Mouse (Mus musculus) heart, embryonic 11.5 days (tissue): ENCODE results near the gene Ttc28. TPM values are rescaled to one million over a fixed set of nuclear protein-coding genes. Genes with fewer than 3 reads are reported as not detected.

Experiments
- ATAC-seq: fragments of 200-750 bp; cut with Nextera tagmentation; replicated peaks from 2 replicates; pipeline ENCODE4 v1.8.0; 2017; ENCODE audit warnings: moderate library complexity; ENCODE audit not compliant: insufficient number of reproducible peaks, low FRiP score, low TSS enrichment
- H3K27ac ChIP-seq: fragments of 300-500 bp; sonication (generic); 2 replicates; pipeline ENCODE4 v1.5.1; 2014; ENCODE audit warnings: mild to moderate bottlenecking, low read depth, low read length
- H3K27me3 ChIP-seq: fragments of 300-500 bp; sonication (generic); 2 replicates; pipeline ENCODE4 v1.6.1; 2014; ENCODE audit warnings: mild to moderate bottlenecking, low read length, mixed read lengths; ENCODE audit not compliant: control insufficient read depth, insufficient read depth
- H3K36me3 ChIP-seq: fragments of 300-500 bp; sonication (generic); 2 replicates; pipeline ENCODE4 v1.6.1; 2014; ENCODE audit warnings: mild to moderate bottlenecking, low read length, moderate library complexity, mixed read lengths; ENCODE audit not compliant: control insufficient read depth, insufficient read depth
- H3K4me1 ChIP-seq: fragments of 300-500 bp; sonication (generic); 2 replicates; pipeline ENCODE4 v1.6.1; 2014; ENCODE audit warnings: low read length; ENCODE audit not compliant: control insufficient read depth, insufficient read depth
- H3K4me2 ChIP-seq: fragments of 300-500 bp; sonication (generic); 2 replicates; pipeline ENCODE4 v1.6.1; 2014; ENCODE audit warnings: mild to moderate bottlenecking, moderate library complexity
- H3K4me3 ChIP-seq: fragments of 300-500 bp; sonication (generic); 2 replicates; pipeline ENCODE4 v1.5.1; 2014; ENCODE audit warnings: low read depth, low read length
- H3K9ac ChIP-seq: fragments of 300-500 bp; sonication (generic); 2 replicates; pipeline ENCODE4 v1.6.1; 2014; ENCODE audit warnings: mild to moderate bottlenecking, low read depth, low read length, moderate library complexity
- H3K9me3 ChIP-seq: fragments of 300-500 bp; sonication (generic); replicated peaks from 2 replicates; pipeline ENCODE4 v1.6.1; 2016; ENCODE audit warnings: low read length; ENCODE audit not compliant: control insufficient read depth
- WGBS: fragments of 180-500 bp; shearing (Covaris S2); extraction: QIAGEN DNeasy Blood & Tissue Kit; methylation state at CpG from one replicate; pipeline ENCODE4 v1.1.7; 2014; ENCODE audit not compliant: insufficient replicate concordance; 5-methylcytosine and 5-hydroxymethylcytosine counted together
- polyA plus RNA-seq: library from polyadenylated mRNA; unstranded; fragments of >200 nt; fragmentation: Nextera tagmentation; extraction: Ambion mirVana; gene quantifications from 2 replicates; pipeline ENCODE4 v1.2.1, GENCODE M21; 2014

Ttc28 gene
- polyA plus RNA-seq, 1 experiment from 2014 or later, result 8.1 TPM

DNA sequence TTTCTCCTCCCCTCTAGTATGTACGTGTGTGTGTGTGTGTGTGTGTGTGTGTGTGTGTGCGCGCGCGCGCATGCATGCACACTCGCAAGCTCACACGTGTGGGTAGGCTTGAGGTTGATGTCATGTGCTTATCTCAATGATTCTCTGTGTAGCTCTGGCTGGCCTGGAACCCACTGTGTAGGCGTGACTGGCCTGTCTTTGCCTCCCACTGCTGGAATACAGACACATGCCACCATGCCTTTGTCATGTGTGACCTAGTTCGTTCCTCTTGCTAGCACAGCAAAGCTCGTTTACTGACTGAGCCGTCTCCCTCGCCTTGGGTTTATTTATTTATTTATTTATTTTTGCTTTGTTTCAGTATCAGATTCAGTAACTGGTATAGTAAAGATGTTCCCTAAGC lies 145.0 kb downstream of the Ttc28 start:
- Histone ChIP-seq H3K4me3 (no peak overlapping the region), H3K36me3 (no peaks in the 10 kb centered on the region), H3K27me3 (no peaks in the 10 kb centered on the region), H3K27ac (no peak overlapping the region), H3K4me2 (no peak overlapping the region), H3K4me1 (peaks cover 38% of the 10 kb centered on the region), H3K9me3 (no peaks in the 10 kb centered on the region), H3K9ac (no peak overlapping the region)
- no peak for ATAC-seq
- WGBS, result 81% methylated on average over 13 of the region's 13 CpGs

DNA sequence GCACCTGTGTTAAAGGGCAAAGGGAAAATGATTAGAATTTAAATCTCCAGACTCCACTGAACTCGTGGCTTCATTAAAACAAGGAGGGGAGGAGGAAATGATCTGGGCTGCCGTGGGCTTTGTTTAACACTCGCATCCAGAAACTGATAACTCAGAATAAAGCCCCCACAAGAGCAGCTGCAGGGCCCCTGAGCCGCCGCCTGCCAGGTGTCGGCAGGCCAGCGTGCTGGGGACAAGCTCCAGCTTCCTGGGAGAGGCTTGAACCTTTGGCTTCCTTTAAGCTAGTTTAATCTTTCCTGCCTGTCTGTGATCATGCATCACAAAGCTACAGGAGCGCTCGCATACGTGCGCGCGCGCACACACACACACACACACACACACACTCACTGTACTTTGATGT lies 145.9 kb downstream of the Ttc28 start:
- no peak for ATAC-seq
- no peak overlapping the region for H3K4me2 ChIP-seq
- H3K27me3 ChIP-seq, result peaks cover 3% of the 10 kb centered on the region; the same call in 1 of the 2 replicates
- no peak overlapping the region for H3K27ac ChIP-seq
- H3K36me3 ChIP-seq, result no peaks in the 10 kb centered on the region
- no peaks in the 10 kb centered on the region for H3K9me3 ChIP-seq
- 37% methylated on average over 14 of the region's 14 CpGs for WGBS
- H3K9ac ChIP-seq, result no peak overlapping the region
- peaks cover 35% of the 10 kb centered on the region for H3K4me1 ChIP-seq
- H3K4me3 ChIP-seq, result no peak overlapping the region

DNA sequence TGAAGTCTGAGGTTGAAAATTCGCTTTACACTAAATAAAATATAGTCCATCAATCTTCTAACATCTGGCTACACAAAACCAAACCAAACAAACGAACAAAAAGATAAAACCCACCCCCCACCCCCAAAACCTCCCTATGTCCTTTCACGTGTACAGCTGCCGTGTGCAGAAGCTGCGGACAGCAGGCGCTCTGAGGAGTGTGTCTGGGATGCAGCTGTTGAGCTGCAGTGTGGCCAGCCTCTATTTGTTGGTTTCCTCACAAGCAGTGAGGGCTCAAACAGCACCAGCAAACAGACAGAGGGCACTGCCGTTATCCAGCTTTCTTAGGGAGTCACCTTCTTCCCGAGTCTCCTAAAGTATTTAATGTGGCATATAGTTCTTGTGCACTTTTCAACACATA lies 146.6 kb downstream of the Ttc28 start:
- no peak overlapping the region for H3K4me3 ChIP-seq
- H3K4me1 ChIP-seq, result peaks cover 35% of the 10 kb centered on the region
- no peak overlapping the region for H3K4me2 ChIP-seq
- peaks cover 3% of the 10 kb centered on the region; the same call in 1 of the 2 replicates for H3K27me3 ChIP-seq
- ATAC-seq, result no peak
- H3K27ac ChIP-seq, result no peak overlapping the region
- H3K9me3 ChIP-seq, result no peaks in the 10 kb centered on the region
- WGBS, result 44% methylated on average over 8 of the region's 8 CpGs
- H3K9ac ChIP-seq, result no peak overlapping the region
- H3K36me3 ChIP-seq, result no peaks in the 10 kb centered on the region

DNA sequence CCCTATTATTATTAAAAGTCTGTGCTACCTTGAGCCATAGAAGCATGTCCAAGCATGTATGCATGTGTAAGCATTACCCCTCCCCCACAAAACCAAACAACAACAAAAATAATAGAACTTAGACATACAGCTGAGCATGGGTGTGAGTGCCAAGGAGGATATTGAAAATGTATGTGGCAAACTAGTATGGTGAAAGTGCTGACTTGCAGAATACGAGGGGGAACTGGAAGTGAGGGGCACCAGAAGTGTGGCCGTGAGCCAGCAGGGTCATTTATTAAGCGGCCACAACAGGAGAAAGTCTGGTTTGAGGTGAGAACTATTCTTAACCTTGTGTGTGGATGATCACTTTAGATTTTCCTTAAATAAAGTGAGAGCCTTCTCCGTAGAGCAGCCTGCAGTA lies 148.7 kb downstream of the Ttc28 start:
- WGBS, result 56% methylated on average over 4 of the region's 4 CpGs
- Histone ChIP-seq H3K4me1 (peaks cover 32% of the 10 kb centered on the region), H3K36me3 (no peaks in the 10 kb centered on the region)

DNA sequence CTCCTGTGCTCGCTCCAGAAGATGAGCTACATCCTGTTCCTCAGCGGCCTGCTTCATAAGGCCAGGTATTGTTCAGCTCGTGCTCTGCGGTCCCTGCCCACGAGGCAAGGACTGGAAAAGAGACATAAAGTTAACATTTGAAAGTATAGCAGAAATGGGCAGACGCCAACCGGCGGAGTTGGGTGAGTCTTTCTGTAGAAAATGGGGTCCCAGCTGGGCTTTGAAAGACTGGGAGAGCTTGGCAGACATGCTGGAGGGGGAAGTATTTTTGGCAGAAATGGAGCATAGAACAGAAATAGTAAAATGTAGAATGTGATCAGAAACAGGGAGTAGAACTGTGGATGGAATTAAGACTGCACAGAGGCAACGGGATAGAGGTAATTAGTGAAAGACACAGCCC lies 149.3 kb downstream of the Ttc28 start:
- no peak overlapping the region for H3K4me2 ChIP-seq
- H3K4me3 ChIP-seq, result no peak overlapping the region
- H3K9me3 ChIP-seq, result no peaks in the 10 kb centered on the region
- H3K4me1 ChIP-seq, result peaks cover 31% of the 10 kb centered on the region
- ATAC-seq, result no peak
- no peak overlapping the region for H3K27ac ChIP-seq
- no peak overlapping the region for H3K9ac ChIP-seq
- no peaks in the 10 kb centered on the region for H3K36me3 ChIP-seq
- H3K27me3 ChIP-seq, result peaks cover 3% of the 10 kb centered on the region; the same call in 1 of the 2 replicates
- WGBS, result 82% methylated on average over 9 of the region's 9 CpGs

More for the DNA sequence above, 148.7 kb downstream of the Ttc28 start:
- no peak for ATAC-seq
- Histone ChIP-seq H3K9me3 (no peaks in the 10 kb centered on the region), H3K9ac (no peak overlapping the region), H3K27ac (no peak overlapping the region), H3K4me3 (no peak overlapping the region), H3K4me2 (no peak overlapping the region), H3K27me3 (peaks cover 3% of the 10 kb centered on the region; the same call in 1 of the 2 replicates)

DNA sequence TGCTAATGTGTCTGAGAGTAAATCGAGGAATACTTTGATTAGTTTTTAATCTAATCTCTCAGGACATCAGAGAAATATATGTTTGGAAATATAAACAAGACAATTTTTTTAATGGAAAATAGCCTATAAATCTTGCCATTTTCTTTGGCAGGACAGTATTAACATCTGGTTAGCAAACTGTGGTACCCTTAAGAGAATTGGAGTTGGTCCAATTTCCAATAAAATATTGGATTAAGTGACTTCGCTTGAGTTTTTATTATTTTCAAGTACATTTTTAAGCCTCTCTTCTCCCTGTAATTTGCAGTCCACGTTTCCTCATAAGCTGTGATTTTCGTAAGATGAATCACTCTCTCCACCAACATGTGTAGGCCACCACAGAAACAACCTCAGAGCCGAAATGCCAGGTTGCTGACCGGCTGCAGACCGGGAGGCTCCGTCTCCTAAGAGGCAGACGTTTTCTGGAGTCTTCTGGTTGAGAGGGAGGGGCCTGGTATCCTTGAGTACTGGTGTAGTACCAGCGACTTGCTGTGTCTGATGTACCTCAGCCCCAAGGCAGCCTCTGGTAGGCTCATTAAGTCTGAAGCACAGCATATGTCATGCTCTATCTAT lies 153.2 kb downstream of the Ttc28 start:
- H3K4me2 ChIP-seq, result no peak overlapping the region
- no peak for ATAC-seq
- no peak overlapping the region for H3K27ac ChIP-seq
- peaks cover 7% of the 10 kb centered on the region for H3K4me1 ChIP-seq
- H3K36me3 ChIP-seq, result no peaks in the 10 kb centered on the region
- H3K27me3 ChIP-seq, result peaks cover 3% of the 10 kb centered on the region; the same call in 1 of the 2 replicates
- H3K9ac ChIP-seq, result no peak overlapping the region
- no peak overlapping the region for H3K4me3 ChIP-seq
- no peaks in the 10 kb centered on the region for H3K9me3 ChIP-seq
- 71% methylated on average over 10 of the region's 10 CpGs for WGBS

DNA sequence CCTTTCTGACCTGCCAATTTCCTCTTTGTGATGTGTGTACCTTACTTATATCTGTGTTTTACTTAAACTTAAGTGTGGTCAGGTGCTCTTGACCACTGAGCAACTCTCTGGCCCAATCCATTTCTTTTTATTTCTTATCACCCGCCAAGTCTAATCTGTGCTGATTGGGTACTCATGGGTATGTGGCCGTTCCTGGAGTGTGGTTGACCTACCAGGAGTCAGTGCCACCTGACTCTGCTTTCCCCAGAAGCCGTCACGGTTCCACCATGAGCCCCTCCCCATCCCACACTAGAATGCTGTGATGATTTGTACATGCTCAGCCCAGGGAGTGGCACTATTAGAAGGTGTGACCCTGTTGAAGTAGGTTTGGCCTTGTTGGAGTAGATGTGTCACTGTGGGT lies 153.9 kb downstream of the Ttc28 start:
- H3K36me3 ChIP-seq, result no peaks in the 10 kb centered on the region
- H3K27ac ChIP-seq, result no peak overlapping the region
- H3K4me2 ChIP-seq, result no peak overlapping the region
- H3K27me3 ChIP-seq, result peaks cover 3% of the 10 kb centered on the region; the same call in 1 of the 2 replicates
- H3K9me3 ChIP-seq, result no peaks in the 10 kb centered on the region
- no peak overlapping the region for H3K4me3 ChIP-seq
- no peak overlapping the region for H3K9ac ChIP-seq
- 85% methylated on average over 4 of the region's 4 CpGs for WGBS
- ATAC-seq, result no peak
- peaks cover 3% of the 10 kb centered on the region; the same call in 1 of the 2 replicates for H3K4me1 ChIP-seq

DNA sequence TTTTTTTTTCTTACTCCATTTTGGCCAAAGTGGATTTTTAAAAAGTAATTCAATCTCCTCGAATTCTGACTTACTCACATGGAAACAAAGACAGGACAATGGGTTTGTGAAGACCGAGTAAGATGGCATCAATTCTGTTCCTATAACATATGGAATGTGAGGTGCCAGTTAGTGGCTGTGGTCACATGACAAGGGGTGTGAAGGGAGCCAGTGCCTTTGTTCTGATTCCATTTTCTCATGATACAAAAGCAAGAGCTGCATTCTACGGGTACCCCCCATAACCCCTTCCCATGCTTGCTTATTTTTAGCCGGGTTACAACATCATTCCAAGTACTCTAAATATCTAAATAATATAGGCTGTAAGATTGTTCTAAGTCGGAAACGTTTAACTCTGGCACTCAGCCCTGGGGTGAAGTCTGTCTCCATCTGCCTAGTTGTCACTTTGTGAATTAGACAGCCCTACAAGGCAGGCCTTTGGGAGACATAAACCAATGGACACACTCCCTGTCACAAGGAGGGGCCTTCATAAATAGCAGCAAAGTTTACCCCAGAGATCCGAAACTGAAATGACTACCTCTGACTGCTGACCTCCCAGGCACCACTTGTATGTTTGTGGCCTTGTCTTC lies 157.6 kb downstream of the Ttc28 start:
- Histone ChIP-seq H3K27me3 (peaks cover 7% of the 10 kb centered on the region; the same call in 1 of the 2 replicates), H3K4me3 (no peak overlapping the region), H3K9ac (no peak overlapping the region), H3K4me2 (no peak overlapping the region), H3K27ac (no peak overlapping the region), H3K4me1 (0 out of 2 replicates have a peak, but pooled peaks cover 7% of the 10 kb centered on the region), H3K9me3 (no peaks in the 10 kb centered on the region), H3K36me3 (no peaks in the 10 kb centered on the region)
- no peak for ATAC-seq
- WGBS, result 77% methylated on average over 7 of the region's 7 CpGs

DNA sequence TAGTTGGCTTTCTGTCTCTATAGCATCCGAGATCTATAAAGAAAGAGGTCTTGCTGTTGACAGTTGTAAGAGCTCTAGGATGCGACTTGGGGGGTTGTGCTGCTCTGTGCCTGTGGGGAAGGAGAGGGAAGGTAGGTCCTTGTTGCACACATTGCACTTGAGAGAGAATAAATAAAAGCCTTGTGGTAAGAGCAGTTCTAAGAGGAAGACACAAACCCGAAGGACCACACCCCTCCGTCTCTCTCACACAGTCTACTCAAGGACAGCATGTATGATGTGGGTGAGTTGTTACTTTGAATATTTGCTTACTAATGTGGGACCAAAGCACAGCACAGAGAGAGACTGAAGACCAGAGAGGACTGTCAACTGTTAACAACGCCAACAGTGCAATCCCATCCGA lies 160.2 kb downstream of the Ttc28 start:
- no peak overlapping the region for H3K9ac ChIP-seq
- no peak overlapping the region for H3K4me3 ChIP-seq
- H3K9me3 ChIP-seq, result no peaks in the 10 kb centered on the region
- H3K36me3 ChIP-seq, result no peaks in the 10 kb centered on the region
- ATAC-seq, result no peak
- H3K27me3 ChIP-seq, result peaks cover 10% of the 10 kb centered on the region; the same call in 1 of the 2 replicates
- H3K27ac ChIP-seq, result no peak overlapping the region
- 60% methylated on average over 6 of the region's 6 CpGs for WGBS
- H3K4me1 ChIP-seq, result peaks cover 10% of the 10 kb centered on the region; the same call in 1 of the 2 replicates
- no peak overlapping the region for H3K4me2 ChIP-seq
